Mouse (Mus musculus): Measurements from ENCODE around the gene Ecm1. TPM values are rescaled to one million over a fixed set of nuclear protein-coding genes. Genes with fewer than 3 reads are reported as not detected.
A peak's percentile ranks its signal among the peaks of the same experiment; 100 is the strongest.

The Ecm1 gene
- 219 TPM for polyA plus RNA-seq (2012; fragmentation: generic; extraction: Trizol)

DNA sequence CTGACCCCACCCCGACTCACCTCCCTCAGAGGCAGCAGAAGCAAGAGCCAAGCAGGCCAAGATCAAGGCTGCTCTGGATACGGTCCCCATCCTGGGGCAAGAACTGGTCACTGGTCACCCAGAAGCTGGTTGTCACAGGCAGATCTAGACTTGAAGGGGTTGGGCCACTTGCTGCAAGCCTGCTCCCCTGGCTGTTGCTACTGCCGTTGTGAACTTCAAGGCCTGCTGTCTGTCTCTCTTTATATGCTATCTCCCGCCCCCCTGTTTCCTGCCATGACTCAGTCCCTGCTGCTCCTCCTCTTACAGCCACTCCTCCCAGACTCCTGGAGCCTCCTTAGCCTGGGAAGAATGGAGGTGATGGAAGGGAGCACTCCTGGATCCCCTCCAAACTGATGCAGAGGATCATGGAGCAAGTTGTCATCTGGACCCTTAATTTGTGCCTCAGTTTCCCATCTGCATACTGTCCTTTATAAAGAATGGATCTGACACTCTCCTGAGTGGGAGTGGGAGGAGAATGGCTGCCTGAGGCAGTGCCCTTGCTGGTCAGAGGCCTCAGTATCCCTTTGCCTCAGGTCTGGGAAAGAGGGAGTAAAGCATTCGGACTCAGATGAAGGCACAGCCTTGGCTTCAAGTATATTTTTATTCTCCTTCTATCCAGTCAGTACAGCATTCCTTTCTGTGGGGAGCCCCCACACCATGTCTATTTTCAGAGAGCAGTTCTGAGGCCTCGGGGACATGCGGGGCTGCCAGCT lies at the start of gene Ecm1:
Ecm1 (minus strand) TSS at position 217 of the 752 bp plus-strand sequence.
- TF ChIP-seq POLR2AphosphoS2 (IDR thresholded peaks at IDR 0.05; ENCODE audit: insufficient read length, low read depth) (peak; percentile 99), POLR2A (IDR thresholded peaks at IDR 0.05; ENCODE audit: insufficient read length, low read depth) (peak; percentile 97), TCF12 (IDR thresholded peaks at IDR 0.05; ENCODE audit: insufficient read depth, poor library complexity, severe bottlenecking) (no peak), MYOD1 (IDR thresholded peaks at IDR 0.05; ENCODE audit: control insufficient read depth in 1 of 3, insufficient read length in 2 of 3, low read depth in 2 of 3) (peak in 1 of 3 experiments; percentile 22)
- H3ac ChIP-seq (ENCODE audit: control insufficient read depth, insufficient read length): no peak within 1 kb of the TSS
- peak within 1 kb of the TSS; percentile 80 for H3K4me2 ChIP-seq (ENCODE audit: low read depth)
- peak within 1 kb of the TSS; percentile 22 for H3K4me3 ChIP-seq
- H3K36me3 ChIP-seq (ENCODE audit: control insufficient read depth, insufficient read depth): peaks cover 27% of the 10 kb centered on the region
- no peaks in the 10 kb centered on the region for H3K27me3 ChIP-seq (ENCODE audit: control insufficient read depth, insufficient read depth, insufficient read length)
- no peaks in the 10 kb centered on the region for H3K79me2 ChIP-seq (ENCODE audit: control insufficient read depth, insufficient read depth)

DNA sequence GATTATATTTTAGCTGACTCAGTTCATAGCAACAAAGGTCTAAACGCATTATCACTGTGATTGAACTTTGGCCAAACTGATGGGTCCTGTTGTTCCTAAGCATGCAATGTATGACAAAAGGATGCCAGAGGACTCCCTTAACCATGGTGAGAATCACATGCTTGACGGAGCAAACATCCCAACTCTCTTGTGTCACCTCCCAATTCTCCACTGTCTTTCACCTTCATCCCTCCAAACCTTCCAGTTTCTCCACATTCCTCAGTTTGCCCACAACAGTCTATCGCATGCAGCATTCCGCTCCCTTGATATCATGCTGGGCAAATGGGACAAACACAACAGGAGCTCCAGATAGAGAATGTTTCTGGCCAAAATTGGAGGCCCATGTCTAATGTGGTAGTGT lies 46.1 kb upstream of the Ecm1 start:
- H3K36me3 ChIP-seq (ENCODE audit: control insufficient read depth, insufficient read depth): peaks cover 42% of the 10 kb centered on the region
- TF ChIP-seq MYOD1 (IDR thresholded peaks at IDR 0.05; ENCODE audit: control insufficient read depth in 1 of 3, insufficient read length in 2 of 3, low read depth in 2 of 3) (no peak), POLR2AphosphoS2 (IDR thresholded peaks at IDR 0.05; ENCODE audit: insufficient read length, low read depth) (no peak), SRF (IDR thresholded peaks at IDR 0.05; ENCODE audit: control insufficient read depth, insufficient read length, low read depth) (no peak), E2F4 (IDR thresholded peaks at IDR 0.05; ENCODE audit: insufficient read depth) (no peak), POLR2A (IDR thresholded peaks at IDR 0.05; ENCODE audit: insufficient read length, low read depth) (no peak), CEBPB (IDR thresholded peaks at IDR 0.05; ENCODE audit: insufficient read depth, poor library complexity, severe bottlenecking) (no peak), USF1 (IDR thresholded peaks at IDR 0.05; ENCODE audit: low read depth) (no peak), REST (IDR thresholded peaks at IDR 0.05; ENCODE audit: insufficient read depth, insufficient read length) (no peak), TCF12 (IDR thresholded peaks at IDR 0.05; ENCODE audit: insufficient read depth, poor library complexity, severe bottlenecking) (no peak), MAX (IDR thresholded peaks at IDR 0.05; ENCODE audit: low read depth) (no peak), MYOG (IDR thresholded peaks at IDR 0.05; ENCODE audit: control insufficient read depth in 1 of 3, insufficient read depth in 1 of 3, insufficient read length in 2 of 3, low read depth in 2 of 3) (no peak), TCF3 (IDR thresholded peaks at IDR 0.05; ENCODE audit: insufficient read length, low read depth) (no peak)
- H3ac ChIP-seq (ENCODE audit: control insufficient read depth, insufficient read length): no peak overlapping the region
- H3K79me2 ChIP-seq (ENCODE audit: control insufficient read depth, insufficient read depth): peaks cover 22% of the 10 kb centered on the region
- H3K4me2 ChIP-seq (ENCODE audit: low read depth): no peak overlapping the region
- H3K4me3 ChIP-seq: no peak overlapping the region
- H3K27me3 ChIP-seq (ENCODE audit: control insufficient read depth, insufficient read depth, insufficient read length): no peaks in the 10 kb centered on the region

DNA sequence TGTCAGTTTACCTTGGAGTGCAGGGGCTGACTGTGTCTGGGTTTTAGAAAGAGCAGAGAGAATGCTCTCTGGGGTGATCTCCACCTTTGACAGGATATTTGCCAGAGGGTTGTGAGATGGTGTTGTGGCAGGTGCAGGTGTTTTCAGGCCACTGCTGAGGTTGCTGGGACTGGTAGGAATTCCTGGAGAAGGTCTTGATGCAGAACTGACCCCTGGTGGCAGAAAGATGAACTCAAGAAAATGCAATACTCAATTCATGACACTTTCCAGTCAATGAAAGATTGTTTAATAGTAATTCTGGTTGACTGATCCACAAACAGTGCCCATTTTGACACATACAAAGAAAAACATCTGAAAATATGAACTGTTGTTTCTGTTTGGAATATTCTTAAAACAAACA lies 32.6 kb upstream of the Ecm1 start:
- TF ChIP-seq TCF12 (IDR thresholded peaks at IDR 0.05; ENCODE audit: insufficient read depth, poor library complexity, severe bottlenecking) (no peak), E2F4 (IDR thresholded peaks at IDR 0.05; ENCODE audit: insufficient read depth) (no peak), REST (IDR thresholded peaks at IDR 0.05; ENCODE audit: insufficient read depth, insufficient read length) (no peak), TCF3 (IDR thresholded peaks at IDR 0.05; ENCODE audit: insufficient read length, low read depth) (no peak), SRF (IDR thresholded peaks at IDR 0.05; ENCODE audit: control insufficient read depth, insufficient read length, low read depth) (no peak), POLR2A (IDR thresholded peaks at IDR 0.05; ENCODE audit: insufficient read length, low read depth) (no peak), MAX (IDR thresholded peaks at IDR 0.05; ENCODE audit: low read depth) (no peak)
- Histone ChIP-seq H3K79me2 (ENCODE audit: control insufficient read depth, insufficient read depth) (no peaks in the 10 kb centered on the region), H3ac (ENCODE audit: control insufficient read depth, insufficient read length) (no peak overlapping the region), H3K27me3 (ENCODE audit: control insufficient read depth, insufficient read depth, insufficient read length) (no peaks in the 10 kb centered on the region), H3K4me3 (no peak overlapping the region), H3K36me3 (ENCODE audit: control insufficient read depth, insufficient read depth) (peaks cover 41% of the 10 kb centered on the region), H3K4me2 (ENCODE audit: low read depth) (no peak overlapping the region)

- Histone ChIP-seq H3K4me2 (ENCODE audit: low read depth) (no peak overlapping the region), H3K4me3 (no peak overlapping the region), H3K79me2 (ENCODE audit: control insufficient read depth, insufficient read depth) (no peaks in the 10 kb centered on the region), H3K27me3 (ENCODE audit: control insufficient read depth, insufficient read depth, insufficient read length) (no peaks in the 10 kb centered on the region), H3ac (ENCODE audit: control insufficient read depth, insufficient read length) (no peak overlapping the region), H3K36me3 (ENCODE audit: control insufficient read depth, insufficient read depth) (peaks cover 25% of the 10 kb centered on the region)
- TF ChIP-seq E2F4 (IDR thresholded peaks at IDR 0.05; ENCODE audit: insufficient read depth) (no peak), MAX (IDR thresholded peaks at IDR 0.05; ENCODE audit: low read depth) (no peak)
Measured at GRCm38 (mm10) chr3:95765534-95765933, 26.2 kb upstream of the Ecm1 start.

DNA sequence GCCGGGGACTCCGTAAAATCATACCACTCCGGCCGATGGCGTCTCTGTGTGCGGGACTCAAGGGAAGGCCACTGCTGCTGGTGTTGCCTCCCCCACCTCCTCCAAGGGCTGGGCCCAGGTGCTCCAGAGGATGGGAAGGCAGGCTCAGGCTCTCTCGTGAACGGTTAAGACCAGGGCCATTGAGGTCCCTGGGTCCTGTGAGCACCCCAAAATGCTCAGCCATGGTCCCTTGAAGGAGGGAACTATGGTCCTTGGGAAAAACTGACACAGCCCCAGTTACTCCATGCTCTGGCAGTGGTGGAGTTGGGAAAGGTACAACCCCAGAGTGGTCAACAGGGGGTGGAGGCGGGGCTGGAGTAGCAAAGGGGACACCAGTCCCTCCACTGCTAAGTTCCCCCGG lies 24.4 kb upstream of the Ecm1 start:
- TF ChIP-seq MAX (IDR thresholded peaks at IDR 0.05; ENCODE audit: low read depth) (no peak), POLR2AphosphoS2 (IDR thresholded peaks at IDR 0.05; ENCODE audit: insufficient read length, low read depth) (no peak), SRF (IDR thresholded peaks at IDR 0.05; ENCODE audit: control insufficient read depth, insufficient read length, low read depth) (no peak), TCF3 (IDR thresholded peaks at IDR 0.05; ENCODE audit: insufficient read length, low read depth) (no peak), MYOD1 (IDR thresholded peaks at IDR 0.05; ENCODE audit: control insufficient read depth in 1 of 3, insufficient read length in 2 of 3, low read depth in 2 of 3) (no peak), CEBPB (IDR thresholded peaks at IDR 0.05; ENCODE audit: insufficient read depth, poor library complexity, severe bottlenecking) (no peak), MYOG (IDR thresholded peaks at IDR 0.05; ENCODE audit: control insufficient read depth in 1 of 3, insufficient read depth in 1 of 3, insufficient read length in 2 of 3, low read depth in 2 of 3) (no peak), USF1 (IDR thresholded peaks at IDR 0.05; ENCODE audit: low read depth) (no peak), POLR2A (IDR thresholded peaks at IDR 0.05; ENCODE audit: insufficient read length, low read depth) (no peak), REST (IDR thresholded peaks at IDR 0.05; ENCODE audit: insufficient read depth, insufficient read length) (no peak), E2F4 (IDR thresholded peaks at IDR 0.05; ENCODE audit: insufficient read depth) (no peak), TCF12 (IDR thresholded peaks at IDR 0.05; ENCODE audit: insufficient read depth, poor library complexity, severe bottlenecking) (no peak)
- Histone ChIP-seq H3K36me3 (ENCODE audit: control insufficient read depth, insufficient read depth) (peaks cover 21% of the 10 kb centered on the region), H3K27me3 (ENCODE audit: control insufficient read depth, insufficient read depth, insufficient read length) (no peaks in the 10 kb centered on the region), H3K4me2 (ENCODE audit: low read depth) (no peak overlapping the region), H3ac (ENCODE audit: control insufficient read depth, insufficient read length) (no peak overlapping the region), H3K79me2 (ENCODE audit: control insufficient read depth, insufficient read depth) (no peaks in the 10 kb centered on the region), H3K4me3 (no peak overlapping the region)
